Mouse (Mus musculus) kidney, adult 2 months (tissue): ENCODE data around the gene Wdr5b.
"Not testable (repeated sequence)": the region's sequence is repeated elsewhere in the genome, so short reads cannot be mapped to it uniquely, and the experiment has no call there.

ENCODE experiments used
- CTCF ChIP-seq: fragments of 200-500 bp; conservative IDR thresholded peaks from 2 replicates; pipeline ENCODE4 v1.5.1; 2011; ENCODE audit warnings: low read depth, mild to moderate bottlenecking, control low read depth, low read length, moderate library complexity, mixed read lengths; ENCODE audit not compliant: insufficient read depth, insufficient read length
- POLR2A ChIP-seq: fragments of 200-500 bp; IDR thresholded peaks from one replicate; pipeline ENCODE4 v1.6.1; 2011; ENCODE audit warnings: low read depth, low read length, control low read depth

DNA sequence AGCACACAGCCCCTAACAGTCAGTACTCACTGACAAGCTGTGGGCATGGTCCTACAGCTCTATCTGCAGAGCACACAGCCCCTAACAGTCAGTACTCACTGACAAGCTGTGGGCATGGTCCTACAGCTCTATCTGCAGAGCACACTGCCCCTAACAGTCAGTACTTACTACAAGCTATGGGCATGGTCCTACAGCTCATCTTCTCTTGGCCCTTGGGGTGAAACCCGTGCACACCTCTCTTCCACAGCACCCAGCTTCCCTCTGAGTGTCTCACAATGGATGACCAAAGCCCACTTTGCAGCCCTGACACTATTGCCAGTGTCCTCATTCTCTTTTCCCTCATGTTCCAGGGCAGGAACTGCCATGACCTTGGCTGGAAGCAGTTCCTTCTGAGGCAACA lies 21.5 kb downstream of the Wdr5b start:
- TF ChIP-seq CTCF, POLR2A: not testable (repeated sequence)
